Mouse (Mus musculus): ENCODE measurements around the gene Nek1. TPM values are rescaled to one million over a fixed set of nuclear protein-coding genes. Genes with fewer than 3 reads are reported as not detected.
A peak's percentile ranks its signal among the peaks of the same experiment; 100 is the strongest.

The Nek1 gene
- total and polyA plus RNA-seq, 3 experiments, result 4.0 to 10.5 (median 9.3) TPM

DNA sequence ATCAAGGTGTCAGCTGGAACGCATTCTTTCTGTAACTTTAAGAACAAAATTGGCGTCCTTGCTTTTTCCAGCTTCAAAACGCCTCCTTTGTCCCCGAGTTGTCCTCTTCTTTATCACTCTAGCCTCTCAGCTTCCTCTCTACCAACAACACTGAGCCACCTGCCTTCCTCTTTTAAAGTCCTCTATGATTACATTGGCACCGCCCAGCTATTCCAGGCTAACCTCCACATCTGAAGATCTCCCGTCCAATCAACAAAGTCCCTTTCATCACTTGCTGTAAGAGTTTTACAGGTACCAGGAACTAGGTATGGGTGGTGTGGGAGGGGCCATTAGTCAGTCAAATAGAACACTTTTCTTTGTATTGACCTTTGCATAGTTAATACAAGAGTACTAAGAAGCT, 27.7 kb upstream of the Nek1 start:
- H3K4me3 ChIP-seq, result no peak overlapping the region
- H3K36me3 ChIP-seq (ENCODE audit: control insufficient read depth, insufficient read depth, low read length), result peaks cover 12% of the 10 kb centered on the region; the same call in 1 of the 2 replicates
- intact Hi-C loops (cut with DNase I), result no loop called here
- no peak for DNase-seq
- WGBS, result 25% methylated on average over 6 of the region's 6 CpGs
- no peak for TF ChIP-seq CTCF (IDR thresholded peaks at IDR 0.05)
- TF ChIP-seq EP300 (IDR thresholded peaks at IDR 0.05; ENCODE audit: insufficient read depth, low read depth, low read length), result no peak
- H3K27me3 ChIP-seq (ENCODE audit: control insufficient read depth, insufficient read depth, low read length), result no peaks in the 10 kb centered on the region
- H3K4me1 ChIP-seq (ENCODE audit: control insufficient read depth, insufficient read depth, low read length), result peaks cover 5% of the 10 kb centered on the region
- H3K79me2 ChIP-seq (replicated peaks; ENCODE audit: control insufficient read depth, insufficient read depth, low read length), result no peaks in the 10 kb centered on the region; the same call in 1 of the 2 replicates
- peak overlapping the region; percentile 60 for H3K27ac ChIP-seq
- H3K9ac ChIP-seq (ENCODE audit: low read depth, low read length), result no peak overlapping the region

GRCm38 (mm10) chr8:60965741-60966140, 27.3 kb upstream of the Nek1 start:
- H3K27ac ChIP-seq, result no peak overlapping the region
- no peak overlapping the region for H3K9ac ChIP-seq (ENCODE audit: low read depth, low read length)
- DNase-seq, result no peak
- 38% methylated on average over 3 of the region's 3 CpGs for WGBS
- H3K79me2 ChIP-seq (replicated peaks; ENCODE audit: control insufficient read depth, insufficient read depth, low read length), result no peaks in the 10 kb centered on the region; the same call in 1 of the 2 replicates
- H3K4me1 ChIP-seq (ENCODE audit: control insufficient read depth, insufficient read depth, low read length), result peaks cover 5% of the 10 kb centered on the region
- TF ChIP-seq EP300 (IDR thresholded peaks at IDR 0.05; ENCODE audit: insufficient read depth, low read depth, low read length) (no peak), CTCF (IDR thresholded peaks at IDR 0.05) (no peak), POLR2A (IDR thresholded peaks at IDR 0.05; ENCODE audit: insufficient read depth, low read depth, low read length) (no peak)
- H3K36me3 ChIP-seq (ENCODE audit: control insufficient read depth, insufficient read depth, low read length), result peaks cover 12% of the 10 kb centered on the region; the same call in 1 of the 2 replicates
- H3K27me3 ChIP-seq (ENCODE audit: control insufficient read depth, insufficient read depth, low read length), result no peaks in the 10 kb centered on the region
- intact Hi-C loops (cut with DNase I), result no loop called here
- no peak overlapping the region for H3K4me3 ChIP-seq

DNA sequence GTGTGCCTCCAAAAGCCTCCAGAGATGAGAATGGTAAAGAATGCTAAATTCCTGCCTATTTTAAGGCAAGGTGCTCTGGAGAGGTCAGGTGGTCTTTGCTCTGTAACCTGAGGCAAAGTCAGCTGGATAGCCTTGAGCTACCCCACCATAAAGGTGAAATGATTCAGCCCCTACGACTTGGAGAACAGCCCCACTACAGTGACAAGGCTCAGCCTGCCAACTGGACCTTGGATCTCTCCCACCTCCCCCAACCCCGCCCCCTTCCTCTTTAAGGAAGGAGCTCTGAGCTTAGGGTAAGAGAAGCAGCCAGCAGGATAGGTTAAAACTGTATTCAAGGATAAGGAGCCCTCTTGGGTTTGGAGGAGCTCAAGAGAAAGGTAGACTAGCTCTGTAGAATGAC, 23.9 kb upstream of the Nek1 start:
- Histone ChIP-seq H3K79me2 (replicated peaks; ENCODE audit: control insufficient read depth, insufficient read depth, low read length) (no peaks in the 10 kb centered on the region; the same call in 1 of the 2 replicates), H3K9ac (ENCODE audit: low read depth, low read length) (no peak overlapping the region), H3K4me3 (no peak overlapping the region), H3K27me3 (ENCODE audit: control insufficient read depth, insufficient read depth, low read length) (no peaks in the 10 kb centered on the region), H3K4me1 (ENCODE audit: control insufficient read depth, insufficient read depth, low read length) (peaks cover 6% of the 10 kb centered on the region), H3K36me3 (ENCODE audit: control insufficient read depth, insufficient read depth, low read length) (peaks cover 9% of the 10 kb centered on the region; the same call in 1 of the 2 replicates), H3K27ac (no peak overlapping the region)
- TF ChIP-seq EP300 (IDR thresholded peaks at IDR 0.05; ENCODE audit: insufficient read depth, low read depth, low read length), result no peak
- no peak for TF ChIP-seq POLR2A (IDR thresholded peaks at IDR 0.05; ENCODE audit: insufficient read depth, low read depth, low read length)
- no peak for TF ChIP-seq CTCF (IDR thresholded peaks at IDR 0.05)
- intact Hi-C loops (cut with DNase I), result no loop called here
- no peak for DNase-seq
- 24% methylated on average over 2 of the region's 2 CpGs for WGBS

- H3K4me3 ChIP-seq, result no peak overlapping the region
- no peak overlapping the region for H3K9ac ChIP-seq (ENCODE audit: low read depth, low read length)
- no peaks in the 10 kb centered on the region; the same call in 1 of the 2 replicates for H3K79me2 ChIP-seq (replicated peaks; ENCODE audit: control insufficient read depth, insufficient read depth, low read length)
- H3K27ac ChIP-seq, result no peak overlapping the region
- intact Hi-C loops (cut with DNase I), result no loop called here
- peaks cover 4% of the 10 kb centered on the region for H3K4me1 ChIP-seq (ENCODE audit: control insufficient read depth, insufficient read depth, low read length)
- TF ChIP-seq POLR2A (IDR thresholded peaks at IDR 0.05; ENCODE audit: insufficient read depth, low read depth, low read length) (no peak), EP300 (IDR thresholded peaks at IDR 0.05; ENCODE audit: insufficient read depth, low read depth, low read length) (no peak), CTCF (IDR thresholded peaks at IDR 0.05) (no peak)
- peaks cover 2% of the 10 kb centered on the region; the same call in 1 of the 2 replicates for H3K36me3 ChIP-seq (ENCODE audit: control insufficient read depth, insufficient read depth, low read length)
- 37% methylated on average over 4 of the region's 4 CpGs for WGBS
- DNase-seq, result no peak
- no peaks in the 10 kb centered on the region for H3K27me3 ChIP-seq (ENCODE audit: control insufficient read depth, insufficient read depth, low read length)
Observed at GRCm38 (mm10) chr8:60971808-60972207, 21.2 kb upstream of the Nek1 start.

DNA sequence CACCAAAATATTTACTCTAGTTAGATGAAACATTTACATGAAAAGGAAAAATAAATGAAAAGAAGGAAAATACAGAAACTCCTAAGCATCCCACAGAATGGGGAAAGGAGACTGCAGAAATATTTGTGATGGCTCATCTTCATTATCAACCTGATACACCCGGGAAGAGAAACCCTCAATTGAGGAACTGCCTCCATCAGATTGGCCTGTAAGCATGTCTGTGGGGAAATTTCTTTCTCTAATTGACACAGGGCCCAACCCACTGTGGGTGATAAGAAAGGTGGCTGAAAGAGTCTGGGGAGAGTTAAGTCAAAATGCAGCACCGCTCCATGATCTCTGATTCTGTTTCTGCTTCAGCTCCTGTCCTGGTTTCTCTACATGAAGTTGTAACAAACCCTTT, 19.5 kb upstream of the Nek1 start:
- Histone ChIP-seq H3K79me2 (replicated peaks; ENCODE audit: control insufficient read depth, insufficient read depth, low read length) (no peaks in the 10 kb centered on the region; the same call in none of the 2 replicates), H3K4me3 (no peak overlapping the region), H3K9ac (ENCODE audit: low read depth, low read length) (no peak overlapping the region), H3K27me3 (ENCODE audit: control insufficient read depth, insufficient read depth, low read length) (no peaks in the 10 kb centered on the region), H3K4me1 (ENCODE audit: control insufficient read depth, insufficient read depth, low read length) (peaks cover 4% of the 10 kb centered on the region), H3K36me3 (ENCODE audit: control insufficient read depth, insufficient read depth, low read length) (peaks cover 2% of the 10 kb centered on the region; the same call in 1 of the 2 replicates), H3K27ac (no peak overlapping the region)
- intact Hi-C loops (cut with DNase I), result no loop called here
- no peak for DNase-seq
- TF ChIP-seq CTCF (IDR thresholded peaks at IDR 0.05), result no peak
- no peak for TF ChIP-seq EP300 (IDR thresholded peaks at IDR 0.05; ENCODE audit: insufficient read depth, low read depth, low read length)
- TF ChIP-seq POLR2A (IDR thresholded peaks at IDR 0.05; ENCODE audit: insufficient read depth, low read depth, low read length), result no peak
- WGBS, result 46% methylated on average over 2 of the region's 2 CpGs

DNA sequence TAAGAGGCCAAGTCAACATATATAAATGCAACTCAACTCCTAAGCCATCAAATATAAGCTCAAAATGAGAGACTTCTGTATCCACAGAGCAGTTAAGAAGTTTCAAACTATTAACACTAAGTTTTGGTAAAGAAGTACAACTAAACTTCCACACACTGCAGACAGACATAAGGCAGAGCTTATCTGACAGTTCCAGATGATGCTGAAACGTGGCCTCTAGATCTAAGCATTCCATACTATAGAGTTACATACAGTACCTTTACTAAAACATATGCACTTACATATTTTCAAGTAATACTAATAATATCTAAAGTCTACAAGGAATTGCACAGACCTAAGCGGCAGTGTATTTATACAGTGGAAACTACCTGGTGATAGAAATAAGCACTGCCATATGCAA, 18.2 kb upstream of the Nek1 start:
- WGBS, result 80% methylated on average over 2 of the region's 2 CpGs
- TF ChIP-seq CTCF (IDR thresholded peaks at IDR 0.05) (no peak), EP300 (IDR thresholded peaks at IDR 0.05; ENCODE audit: insufficient read depth, low read depth, low read length) (no peak), POLR2A (IDR thresholded peaks at IDR 0.05; ENCODE audit: insufficient read depth, low read depth, low read length) (no peak)
- H3K27me3 ChIP-seq (ENCODE audit: control insufficient read depth, insufficient read depth, low read length), result no peaks in the 10 kb centered on the region

More for the DNA sequence above, 18.2 kb upstream of the Nek1 start:
- no peak for DNase-seq
- peaks cover 3% of the 10 kb centered on the region for H3K4me1 ChIP-seq (ENCODE audit: control insufficient read depth, insufficient read depth, low read length)
- no peak overlapping the region for H3K9ac ChIP-seq (ENCODE audit: low read depth, low read length)
- H3K27ac ChIP-seq, result no peak overlapping the region
- 0 out of 2 replicates have a peak, but pooled peaks cover 2% of the 10 kb centered on the region for H3K36me3 ChIP-seq (ENCODE audit: control insufficient read depth, insufficient read depth, low read length)
- no peaks in the 10 kb centered on the region; the same call in 1 of the 2 replicates for H3K79me2 ChIP-seq (replicated peaks; ENCODE audit: control insufficient read depth, insufficient read depth, low read length)
- H3K4me3 ChIP-seq, result no peak overlapping the region
- intact Hi-C loops (cut with DNase I), result no loop called here

Measured in heart, adult 2 months (tissue).